Mouse (Mus musculus) lung, adult 2 months (tissue): ENCODE results near the gene Lrat.

Experiments used
- CTCF ChIP-seq: fragments of 200-500 bp; IDR thresholded peaks from 2 replicates; pipeline ENCODE4 v1.5.1; 2011; ENCODE audit warnings: mild to moderate bottlenecking, low read length, control low read depth; ENCODE audit not compliant: insufficient read depth
- POLR2A ChIP-seq: fragments of 200-500 bp; IDR thresholded peaks from 2 replicates; pipeline ENCODE4 v1.6.1; 2011; ENCODE audit warnings: low read depth, mild to moderate bottlenecking, control low read depth, low read length, borderline replicate concordance; ENCODE audit errors: extremely low read depth

DNA sequence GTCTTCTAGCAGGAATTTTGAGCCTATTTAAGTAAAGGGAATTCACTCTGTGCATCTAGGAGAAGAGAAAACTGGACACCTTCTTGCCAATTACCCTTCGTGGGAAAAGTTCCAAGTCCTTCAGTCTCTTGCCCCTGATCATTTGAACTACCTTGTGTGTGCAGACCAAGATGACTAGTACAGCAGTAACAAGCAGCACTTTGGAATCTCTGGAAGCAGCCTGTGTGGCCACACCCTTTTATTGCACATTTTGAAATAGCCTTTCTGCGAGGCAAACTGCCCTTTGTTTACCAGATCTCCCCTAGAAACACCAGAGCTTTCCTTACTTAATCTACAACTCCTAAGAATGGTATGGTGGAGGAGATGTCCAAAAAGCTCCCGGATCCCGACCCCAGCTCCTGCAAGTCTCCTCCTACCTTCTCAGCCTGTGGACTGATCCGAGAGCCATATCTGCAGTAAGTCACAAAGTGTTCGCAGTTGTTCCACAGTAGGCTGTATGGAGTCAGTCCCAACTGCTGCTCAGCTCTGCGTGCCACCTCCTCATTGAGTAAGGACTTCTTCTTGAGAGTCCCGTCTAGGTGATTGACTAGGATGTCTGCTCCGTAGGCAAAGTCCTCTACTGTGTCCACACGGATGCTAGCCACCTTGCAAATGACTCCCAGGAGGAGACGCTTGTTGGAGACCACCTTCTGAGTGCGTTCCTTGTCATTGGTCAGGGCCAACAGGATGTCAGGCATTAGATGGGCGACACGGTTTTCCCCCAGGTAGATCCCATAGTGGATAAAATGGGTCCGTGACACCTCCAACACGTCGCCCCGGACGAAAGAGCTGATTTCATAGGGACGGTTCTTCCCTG lies 788 bp downstream of the Lrat start:
- no peak for TF ChIP-seq CTCF
- no peak for TF ChIP-seq POLR2A
